Mouse (Mus musculus): ENCODE results near the gene Adgrd1. TPM values are rescaled to one million over a fixed set of nuclear protein-coding genes. Genes with fewer than 3 reads are reported as not detected.

The Adgrd1 gene
- polyA plus RNA-seq, 1 experiment from 2014 or later = 0.15 TPM

- DNase-seq (ENCODE audit: low spot score) (no peak), ATAC-seq (no peak)
- H3K27me3 ChIP-seq (replicated peaks; ENCODE audit: control insufficient read depth, insufficient read depth, low read length) = no peaks in the 10 kb centered on the region
- no peak overlapping the region for H3K4me2 ChIP-seq (ENCODE audit: low read length)
- no peaks in the 10 kb centered on the region for H3K4me1 ChIP-seq (ENCODE audit: control insufficient read depth, insufficient read depth, low read length)
- 93% methylated on average over 5 of the region's 5 CpGs for WGBS
- no peaks in the 10 kb centered on the region for H3K9me3 ChIP-seq (replicated peaks; ENCODE audit: control insufficient read depth, low read length)
- H3K9ac ChIP-seq (ENCODE audit: low read length) = no peak overlapping the region
- H3K27ac ChIP-seq (ENCODE audit: low read depth, low read length) = no peak overlapping the region
- H3K36me3 ChIP-seq (ENCODE audit: control insufficient read depth, insufficient read depth, low read length) = no peaks in the 10 kb centered on the region
- no peak overlapping the region for H3K4me3 ChIP-seq (ENCODE audit: low read depth, low read length)
Observed at GRCm38 (mm10) chr5:129137405-129137804, 40.9 kb downstream of the Adgrd1 start.

DNA sequence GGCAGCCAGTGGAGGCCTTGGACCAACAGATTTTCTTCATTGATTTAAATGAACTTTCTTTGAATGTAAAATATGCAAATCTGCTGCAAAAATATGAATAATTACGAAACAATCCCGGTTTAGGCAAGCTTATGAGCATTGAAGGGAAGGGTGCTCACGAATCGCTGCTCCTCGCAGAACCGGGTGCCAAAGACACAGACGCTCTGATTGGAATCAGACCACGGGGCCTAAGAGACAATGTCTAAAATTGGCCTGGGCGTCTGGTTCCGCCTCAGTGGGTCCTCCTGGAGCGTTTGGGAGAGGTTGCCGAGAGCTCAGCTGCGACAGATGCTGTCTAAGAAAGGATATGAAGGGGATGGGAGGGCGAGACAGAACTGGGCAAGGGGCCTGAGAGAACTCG is 42.0 kb downstream of the Adgrd1 start:
- H3K36me3 ChIP-seq (ENCODE audit: control insufficient read depth, insufficient read depth, low read length) = no peaks in the 10 kb centered on the region
- no peak overlapping the region for H3K9ac ChIP-seq (ENCODE audit: low read length)
- WGBS = 72% methylated on average over 15 of the region's 15 CpGs
- DNase-seq (ENCODE audit: low spot score) (peak; percentile 32), ATAC-seq (no peak)
- H3K4me2 ChIP-seq (ENCODE audit: low read length) = no peak overlapping the region
- no peaks in the 10 kb centered on the region for H3K9me3 ChIP-seq (replicated peaks; ENCODE audit: control insufficient read depth, low read length)
- H3K27me3 ChIP-seq (replicated peaks; ENCODE audit: control insufficient read depth, insufficient read depth, low read length) = no peaks in the 10 kb centered on the region
- H3K4me1 ChIP-seq (ENCODE audit: control insufficient read depth, insufficient read depth, low read length) = no peaks in the 10 kb centered on the region
- H3K4me3 ChIP-seq (ENCODE audit: low read depth, low read length) = no peak overlapping the region
- H3K27ac ChIP-seq (ENCODE audit: low read depth, low read length) = no peak overlapping the region

- H3K27me3 ChIP-seq (replicated peaks; ENCODE audit: control insufficient read depth, insufficient read depth, low read length) = no peaks in the 10 kb centered on the region
- H3K4me2 ChIP-seq (ENCODE audit: low read length) = no peak overlapping the region
- H3K4me3 ChIP-seq (ENCODE audit: low read depth, low read length) = no peak overlapping the region
- ATAC-seq (no peak), DNase-seq (ENCODE audit: low spot score) (no peak)
- WGBS = 68% methylated on average over 5 of the region's 5 CpGs
- H3K9ac ChIP-seq (ENCODE audit: low read length) = no peak overlapping the region
- no peaks in the 10 kb centered on the region for H3K36me3 ChIP-seq (ENCODE audit: control insufficient read depth, insufficient read depth, low read length)
- H3K4me1 ChIP-seq (ENCODE audit: control insufficient read depth, insufficient read depth, low read length) = no peaks in the 10 kb centered on the region
- no peaks in the 10 kb centered on the region for H3K9me3 ChIP-seq (replicated peaks; ENCODE audit: control insufficient read depth, low read length)
- no peak overlapping the region for H3K27ac ChIP-seq (ENCODE audit: low read depth, low read length)
Observed at GRCm38 (mm10) chr5:129142801-129143200, 46.3 kb downstream of the Adgrd1 start.

DNA sequence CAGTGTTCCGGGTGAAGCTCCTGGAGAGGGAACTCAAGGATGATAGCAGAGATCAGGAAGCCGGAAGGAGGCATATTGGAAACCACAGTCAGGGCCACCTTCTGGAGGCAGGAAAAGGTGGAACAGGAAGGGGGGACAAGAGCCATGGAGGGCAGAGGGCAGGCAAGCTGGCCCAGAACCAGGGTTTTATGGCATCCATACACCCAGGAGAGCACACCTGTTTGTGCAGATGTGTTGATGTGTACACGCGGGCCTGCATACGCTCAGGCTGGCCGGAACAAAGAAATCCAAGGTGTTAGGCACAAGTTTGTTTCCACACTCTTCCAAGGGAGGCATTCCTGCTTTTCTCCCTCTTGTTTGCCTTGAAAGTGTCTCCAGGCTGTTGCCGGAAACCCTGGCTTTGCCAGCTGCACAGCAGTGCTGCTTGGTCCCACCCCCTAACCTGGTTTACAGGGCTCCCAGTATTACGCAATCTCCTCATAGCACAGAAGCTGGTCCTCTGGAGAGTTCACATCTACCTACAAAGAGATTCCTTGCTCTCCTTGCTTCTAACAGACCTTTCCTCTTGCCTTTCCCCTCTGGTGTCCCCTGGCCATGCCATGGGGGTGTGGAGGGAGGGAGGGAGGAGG is 48.9 kb downstream of the Adgrd1 start:
- Histone ChIP-seq H3K4me3 (ENCODE audit: low read depth, low read length) (no peak overlapping the region), H3K36me3 (ENCODE audit: control insufficient read depth, insufficient read depth, low read length) (no peaks in the 10 kb centered on the region), H3K9ac (ENCODE audit: low read length) (no peak overlapping the region), H3K4me2 (ENCODE audit: low read length) (no peak overlapping the region), H3K4me1 (ENCODE audit: control insufficient read depth, insufficient read depth, low read length) (no peaks in the 10 kb centered on the region), H3K9me3 (replicated peaks; ENCODE audit: control insufficient read depth, low read length) (no peaks in the 10 kb centered on the region), H3K27me3 (replicated peaks; ENCODE audit: control insufficient read depth, insufficient read depth, low read length) (no peaks in the 10 kb centered on the region), H3K27ac (ENCODE audit: low read depth, low read length) (no peak overlapping the region)
- no peak for ATAC-seq
- WGBS = 84% methylated on average over 8 of the region's 8 CpGs
- no peak for DNase-seq (ENCODE audit: low spot score)

DNA sequence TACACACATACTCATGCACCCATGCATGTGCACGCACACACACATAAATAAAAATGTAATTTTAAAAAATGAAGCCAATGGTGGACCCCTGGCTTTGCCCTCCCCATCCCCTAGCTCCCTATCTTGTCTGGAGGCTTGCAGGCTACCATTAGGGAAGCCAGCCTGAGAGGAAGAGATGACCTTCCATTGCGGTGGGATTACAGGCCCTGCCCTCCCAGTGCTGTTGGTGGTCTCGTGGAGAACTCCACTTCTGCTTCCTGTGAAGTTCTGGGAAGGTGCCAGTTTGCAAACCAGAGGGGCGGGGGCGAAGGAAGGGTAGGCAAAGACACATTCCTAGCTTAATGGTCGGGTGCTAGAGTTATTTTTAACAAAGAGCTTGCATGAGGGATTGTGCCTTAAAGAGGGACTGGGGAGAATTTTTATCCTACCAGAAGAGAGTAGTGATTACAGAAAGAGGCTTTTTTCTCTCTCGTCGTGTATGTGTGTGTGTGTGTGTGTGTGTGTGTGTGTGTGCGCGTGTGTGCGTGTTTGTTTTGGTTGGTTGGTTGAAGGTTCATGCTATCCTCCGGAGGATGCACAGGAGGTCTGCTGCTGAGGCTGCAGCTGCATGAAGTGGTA is 50.5 kb downstream of the Adgrd1 start:
- H3K27me3 ChIP-seq (replicated peaks; ENCODE audit: control insufficient read depth, insufficient read depth, low read length) = no peaks in the 10 kb centered on the region
- no peak overlapping the region for H3K4me3 ChIP-seq (ENCODE audit: low read depth, low read length)
- no peak overlapping the region for H3K4me2 ChIP-seq (ENCODE audit: low read length)
- H3K36me3 ChIP-seq (ENCODE audit: control insufficient read depth, insufficient read depth, low read length) = no peaks in the 10 kb centered on the region
- 75% methylated on average over 12 of the region's 12 CpGs for WGBS
- ATAC-seq (no peak), DNase-seq (ENCODE audit: low spot score) (no peak)
- H3K9me3 ChIP-seq (replicated peaks; ENCODE audit: control insufficient read depth, low read length) = no peaks in the 10 kb centered on the region
- no peak overlapping the region for H3K9ac ChIP-seq (ENCODE audit: low read length)
- H3K27ac ChIP-seq (ENCODE audit: low read depth, low read length) = no peak overlapping the region
- H3K4me1 ChIP-seq (ENCODE audit: control insufficient read depth, insufficient read depth, low read length) = no peaks in the 10 kb centered on the region

- Histone ChIP-seq H3K9ac (ENCODE audit: low read length) (no peak overlapping the region), H3K27ac (ENCODE audit: low read depth, low read length) (no peak overlapping the region), H3K9me3 (replicated peaks; ENCODE audit: control insufficient read depth, low read length) (no peaks in the 10 kb centered on the region), H3K36me3 (ENCODE audit: control insufficient read depth, insufficient read depth, low read length) (no peaks in the 10 kb centered on the region), H3K4me3 (ENCODE audit: low read depth, low read length) (no peak overlapping the region), H3K4me2 (ENCODE audit: low read length) (no peak overlapping the region), H3K27me3 (replicated peaks; ENCODE audit: control insufficient read depth, insufficient read depth, low read length) (no peaks in the 10 kb centered on the region), H3K4me1 (ENCODE audit: control insufficient read depth, insufficient read depth, low read length) (no peaks in the 10 kb centered on the region)
- WGBS = 77% methylated on average over 9 of the region's 9 CpGs
- ATAC-seq (no peak), DNase-seq (ENCODE audit: low spot score) (no peak)
Observed at GRCm38 (mm10) chr5:129148485-129148884, 51.9 kb downstream of the Adgrd1 start.

GRCm38 (mm10) chr5:129155023-129155901 is 58.7 kb downstream of the Adgrd1 start:
- ATAC-seq (no peak), DNase-seq (ENCODE audit: low spot score) (no peak)
- WGBS = 61% methylated on average over 14 of the region's 14 CpGs

GRCm38 (mm10) chr5:129155902-129156311 is 59.4 kb downstream of the Adgrd1 start:
- Histone ChIP-seq H3K9me3 (replicated peaks; ENCODE audit: control insufficient read depth, low read length) (no peaks in the 10 kb centered on the region), H3K27ac (ENCODE audit: low read depth, low read length) (peak overlapping the region; percentile 82), H3K4me1 (ENCODE audit: control insufficient read depth, insufficient read depth, low read length) (peaks cover 13% of the 10 kb centered on the region), H3K36me3 (ENCODE audit: control insufficient read depth, insufficient read depth, low read length) (no peaks in the 10 kb centered on the region), H3K27me3 (replicated peaks; ENCODE audit: control insufficient read depth, insufficient read depth, low read length) (no peaks in the 10 kb centered on the region), H3K4me3 (ENCODE audit: low read depth, low read length) (no peak overlapping the region), H3K4me2 (ENCODE audit: low read length) (peak overlapping the region; percentile 20; the same call in 1 of the 2 replicates), H3K9ac (ENCODE audit: low read length) (peak overlapping the region; percentile 35; the same call in 1 of the 2 replicates)
- 2% methylated on average over 9 of the region's 9 CpGs for WGBS
- peak; percentile 86 for ATAC-seq
- peak; percentile 86 for DNase-seq (ENCODE audit: low spot score)

More at GRCm38 (mm10) chr5:129155023-129155901, 58.7 kb downstream of the Adgrd1 start:
- H3K4me1 ChIP-seq (ENCODE audit: control insufficient read depth, insufficient read depth, low read length) = peaks cover 13% of the 10 kb centered on the region
- H3K27me3 ChIP-seq (replicated peaks; ENCODE audit: control insufficient read depth, insufficient read depth, low read length) = no peaks in the 10 kb centered on the region
- H3K4me3 ChIP-seq (ENCODE audit: low read depth, low read length) = no peak overlapping the region
- H3K4me2 ChIP-seq (ENCODE audit: low read length) = peak overlapping the region; percentile 20; the same call in 1 of the 2 replicates
- no peaks in the 10 kb centered on the region for H3K36me3 ChIP-seq (ENCODE audit: control insufficient read depth, insufficient read depth, low read length)
- no peak overlapping the region for H3K9ac ChIP-seq (ENCODE audit: low read length)
- H3K27ac ChIP-seq (ENCODE audit: low read depth, low read length) = peak overlapping the region; percentile 82
- no peaks in the 10 kb centered on the region for H3K9me3 ChIP-seq (replicated peaks; ENCODE audit: control insufficient read depth, low read length)

Measured in forebrain, embryonic 14.5 days (tissue).